14 mouse cellular contexts compared by ENCODE assay signal in the genomic region with DNA sequence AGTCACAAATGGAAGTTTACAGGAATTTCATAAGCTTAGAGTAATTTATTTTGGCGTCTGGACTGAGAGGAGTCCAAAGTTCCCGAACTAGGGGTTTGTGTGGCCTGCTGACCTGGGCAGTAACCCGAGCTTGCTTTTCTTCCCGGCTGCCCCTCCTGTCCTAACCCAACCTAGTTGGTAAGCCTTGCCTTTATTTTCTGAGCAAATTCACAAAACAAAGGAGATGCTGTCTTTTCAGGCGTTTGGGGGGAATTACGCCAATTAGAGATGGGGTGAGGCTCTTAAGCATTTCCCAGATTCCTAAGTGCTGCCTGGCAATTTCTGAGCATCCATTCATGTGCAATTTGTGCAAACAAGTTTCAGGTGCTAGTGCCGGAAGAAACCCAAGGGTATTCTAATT. TPM values are rescaled to one million over a fixed set of nuclear protein-coding genes. Genes with fewer than 3 reads are reported as not detected.
DNase-seq lines count a peak whose midpoint lies in the region; ATAC-seq and TF ChIP-seq lines count a peak whose summit lies in the region.
"Had no signal": no experiment of that assay in that cellular context is flagged by ENCODE, and none has a peak within 500 bp of the region (broad histone marks: within the 10 kb centered on the region; RNA-seq: fewer than 3 reads in every experiment).

No protein-coding gene starts in this region.

- no peak overlapping the region for H3K4me3 ChIP-seq in kidney, embryonic 14.5 days (ENCODE audit: low read length)
- H3K4me3 ChIP-seq in MEL (ENCODE audit: control insufficient read depth in 1 of 2, insufficient read depth in 1 of 2, low read depth in 2 of 2, low read length in 2 of 2): no peak overlapping the region
- H3K4me3 ChIP-seq in embryonic facial prominence, embryonic 13.5 days: no peak overlapping the region
- no peak overlapping the region for H3K4me3 ChIP-seq in limb, embryonic 12.5 days (replicated peaks)
- H3K4me3 ChIP-seq: heart, embryonic 15.5 days; midbrain, embryonic 15.5 days had no signal

- no peaks in the 10 kb centered on the region for H3K36me3 ChIP-seq in kidney, embryonic 14.5 days (ENCODE audit: control insufficient read depth, insufficient read depth, low read length)
- peaks cover 0 to 19% of the 10 kb centered on the region in 2 experiments; a peak in 2 of 4 replicates for H3K36me3 ChIP-seq in MEL (ENCODE audit: control insufficient read depth in 1 of 2, insufficient read depth in 2 of 2, low read length in 2 of 2)
- no peaks in the 10 kb centered on the region for H3K36me3 ChIP-seq in embryonic facial prominence, embryonic 13.5 days
- no peaks in the 10 kb centered on the region for H3K36me3 ChIP-seq in limb, embryonic 12.5 days
- H3K36me3 ChIP-seq: heart, embryonic 15.5 days; midbrain, embryonic 15.5 days had no signal

- intact Hi-C loops in heart, postnatal 14 days (cut with DNase I): no loop called here

- TF ChIP-seq CTCF in MEL (IDR thresholded peaks at IDR 0.05 in 2 of 3, conservative IDR thresholded peaks at IDR 0.05 in 1 of 3; ENCODE audit: control insufficient read depth in 1 of 3, insufficient read depth in 1 of 3, low read depth in 2 of 3, low read length in 3 of 3, poor library complexity in 1 of 3, severe bottlenecking in 1 of 3): no peak

- no peaks in the 10 kb centered on the region for H3K9me3 ChIP-seq in kidney, embryonic 14.5 days (ENCODE audit: control insufficient read depth, low read length)
- H3K9me3 ChIP-seq in MEL (replicated peaks; ENCODE audit: insufficient read depth, low read length): no peaks in the 10 kb centered on the region
- no peaks in the 10 kb centered on the region for H3K9me3 ChIP-seq in embryonic facial prominence, embryonic 13.5 days
- no peaks in the 10 kb centered on the region for H3K9me3 ChIP-seq in limb, embryonic 12.5 days
- H3K9me3 ChIP-seq: heart, embryonic 15.5 days; midbrain, embryonic 15.5 days had no signal

- no peaks in the 10 kb centered on the region for H3K27me3 ChIP-seq in kidney, embryonic 14.5 days (ENCODE audit: control insufficient read depth, insufficient read depth, low read length)
- no peaks in the 10 kb centered on the region for H3K27me3 ChIP-seq in MEL (ENCODE audit: control insufficient read depth in 1 of 2, insufficient read depth in 2 of 2, low read length in 2 of 2)
- no peaks in the 10 kb centered on the region for H3K27me3 ChIP-seq in embryonic facial prominence, embryonic 13.5 days
- no peaks in the 10 kb centered on the region for H3K27me3 ChIP-seq in limb, embryonic 12.5 days
- H3K27me3 ChIP-seq: heart, embryonic 15.5 days; midbrain, embryonic 15.5 days had no signal

- no peak overlapping the region for H3K4me2 ChIP-seq in kidney, embryonic 14.5 days (replicated peaks; ENCODE audit: low read depth, low read length)
- H3K4me2 ChIP-seq in embryonic facial prominence, embryonic 13.5 days: 0 out of 2 replicates have a peak overlapping the region, but pooled peaks have one; percentile 16
- H3K4me2 ChIP-seq in limb, embryonic 12.5 days: no peak overlapping the region
- H3K4me2 ChIP-seq: heart, embryonic 15.5 days; midbrain, embryonic 15.5 days had no signal

- no peak overlapping the region for H3K9ac ChIP-seq in kidney, embryonic 14.5 days (ENCODE audit: low read depth, low read length)
- H3K9ac ChIP-seq in MEL (ENCODE audit: control insufficient read depth, low read depth, low read length, poor library complexity, severe bottlenecking): no peak overlapping the region
- H3K9ac ChIP-seq in embryonic facial prominence, embryonic 13.5 days: no peak overlapping the region
- H3K9ac ChIP-seq in limb, embryonic 12.5 days (replicated peaks): no peak overlapping the region
- H3K9ac ChIP-seq: heart, embryonic 15.5 days; midbrain, embryonic 15.5 days had no signal

- no peak for TF ChIP-seq EP300 in MEL (IDR thresholded peaks at IDR 0.05; ENCODE audit: low read depth in 1 of 2, low read length in 2 of 2)

- WGBS in kidney, embryonic 14.5 days: 29% methylated on average over 7 of the region's 7 CpGs
- WGBS in embryonic facial prominence, embryonic 13.5 days: 12% methylated on average over 7 of the region's 7 CpGs
- 19% methylated on average over 7 of the region's 7 CpGs for WGBS in limb, embryonic 12.5 days

- no peak for ATAC-seq in kidney, embryonic 14.5 days (ENCODE audit: low FRiP score, low TSS enrichment)
- no peak for ATAC-seq in embryonic facial prominence, embryonic 13.5 days (ENCODE audit: insufficient number of reproducible peaks, insufficient read depth, low FRiP score, low TSS enrichment, low read depth)
- ATAC-seq in limb, embryonic 12.5 days (ENCODE audit: insufficient number of reproducible peaks, insufficient read depth, low FRiP score, low TSS enrichment, low read depth): no peak
- ATAC-seq: intestine, postnatal 0 days; midbrain, embryonic 15.5 days had no signal

- TF ChIP-seq POLR2A in MEL (IDR thresholded peaks at IDR 0.05; ENCODE audit: control insufficient read depth in 1 of 2, insufficient read depth in 1 of 2, low read depth in 1 of 2, low read length in 2 of 2, poor library complexity in 1 of 2): no peak

- no peak overlapping the region for H3K27ac ChIP-seq in kidney, embryonic 14.5 days (ENCODE audit: low read depth, low read length)
- H3K27ac ChIP-seq in MEL (ENCODE audit: control insufficient read depth, low read depth, low read length): peak overlapping the region; percentile 84; the same call in 1 of the 2 replicates
- peak overlapping the region; percentile 71 for H3K27ac ChIP-seq in embryonic facial prominence, embryonic 13.5 days
- H3K27ac ChIP-seq in limb, embryonic 12.5 days: peak overlapping the region; percentile 66
- H3K27ac ChIP-seq: heart, embryonic 15.5 days; midbrain, embryonic 15.5 days had no signal

- no peaks in the 10 kb centered on the region for H3K79me2 ChIP-seq in MEL (ENCODE audit: control insufficient read depth, insufficient read depth, low read length, poor library complexity)

- H3K4me1 ChIP-seq in kidney, embryonic 14.5 days (ENCODE audit: control insufficient read depth, insufficient read depth, low read length): 0 out of 2 replicates have a peak, but pooled peaks cover 3% of the 10 kb centered on the region
- H3K4me1 ChIP-seq in MEL (ENCODE audit: control insufficient read depth in 1 of 2, insufficient read depth in 2 of 2, low read length in 2 of 2): peaks cover 7 to 33% of the 10 kb centered on the region in 2 experiments
- peaks cover 22% of the 10 kb centered on the region for H3K4me1 ChIP-seq in embryonic facial prominence, embryonic 13.5 days
- H3K4me1 ChIP-seq in limb, embryonic 12.5 days (replicated peaks): peaks cover 20% of the 10 kb centered on the region
- H3K4me1 ChIP-seq: heart, embryonic 15.5 days; midbrain, embryonic 15.5 days had no signal

- no peak for TF ChIP-seq RAD21 in MEL (IDR thresholded peaks at IDR 0.05; ENCODE audit: low read depth, low read length)

- peak; percentile 20 for DNase-seq in kidney, adult 9 months
- no peak for DNase-seq in MEL (ENCODE audit: low read depth, low spot score)
- DNase-seq in heart, postnatal 14 days: no peak
- no peak for DNase-seq in cerebellum, postnatal 4 days (ENCODE audit: low spot score in 2 of 2)
- DNase-seq in left cerebral cortex, adult 9 months (ENCODE audit: low spot score in 2 of 2): no peak
- DNase-seq: cerebellum, adult 2 months; gastrocnemius, postnatal 36 days; layer of hippocampus, postnatal 36 days had no signal

TF ChIP-seq in MEL, 35 proteins besides CTCF, POLR2A, EP300 and RAD21:
- TF ChIP-seq CHD1 (IDR thresholded peaks at IDR 0.05; ENCODE audit: low read depth, low read length): no peak
- TF ChIP-seq POLR2AphosphoS5 (IDR thresholded peaks at IDR 0.05; ENCODE audit: borderline replicate concordance, low read depth, low read length): no peak
- no peak for TF ChIP-seq HCFC1 (IDR thresholded peaks at IDR 0.05; ENCODE audit: low read depth, low read length)
- no peak for TF ChIP-seq TBP (IDR thresholded peaks at IDR 0.05; ENCODE audit: low read depth, low read length)
- no peak for TF ChIP-seq ETS1 (IDR thresholded peaks at IDR 0.05; ENCODE audit: low read depth, low read length)
- no peak for TF ChIP-seq BHLHE40 (IDR thresholded peaks at IDR 0.05; ENCODE audit: borderline replicate concordance, low read depth, low read length)
- no peak for TF ChIP-seq UBTF (IDR thresholded peaks at IDR 0.05; ENCODE audit: borderline replicate concordance, insufficient read depth, low read depth, low read length)
- no peak for TF ChIP-seq ZNF384 (IDR thresholded peaks at IDR 0.05; ENCODE audit: low read depth, low read length)
TF ChIP-seq in MEL: peak in this region for 0.

RNA-seq across cellular contexts. Expression of gene Gna14, which starts 55.9 kb away (rescaled TPM):
- polyA plus RNA-seq in kidney, embryonic 14.5 days (2014; fragmentation: Nextera tagmentation; extraction: Ambion mirVana): 8.0 and 9.2 TPM in 2 replicates
- not detected in 2 replicates for total RNA-seq in MEL (2012; rRNA removed)
- not detected for polyA plus RNA-seq in MEL (2012; ENCODE audit: insufficient read depth in 1 of 2, insufficient read length in 2 of 2, low read depth in 1 of 2, low replicate concordance in 2 of 2, missing spikeins in 1 of 2)
- 2.5 and 2.6 TPM in 2 replicates for polyA plus RNA-seq in embryonic facial prominence, embryonic 13.5 days (2015; fragmentation: Nextera tagmentation; extraction: Ambion mirVana)
- polyA plus RNA-seq in limb, embryonic 12.5 days (2016; fragmentation: Nextera tagmentation; extraction: Ambion mirVana): 0.30 and 0.45 TPM in 2 replicates
- total RNA-seq in heart, postnatal 14 days (2021): under 1 TPM; 0.38 to 0.56 TPM
